Mouse (Mus musculus) neural tube, embryonic 14.5 days (tissue): ENCODE data around the gene Tiam1. TPM values are rescaled to one million over a fixed set of nuclear protein-coding genes. Genes with fewer than 3 reads are reported as not detected.

ENCODE experiments used
- ATAC-seq: fragments of 200-750 bp; cut with Nextera tagmentation; 2 replicates; pipeline ENCODE4 v1.8.0; 2017; ENCODE audit warnings: low read depth, mild to moderate bottlenecking, moderate TSS enrichment, moderate library complexity
- H3K27ac ChIP-seq: fragments of 300-500 bp; sonication (generic); 2 replicates; pipeline ENCODE4 v1.5.1; 2014; ENCODE audit warnings: low read depth, mild to moderate bottlenecking, control low read depth, low read length, moderate library complexity, mixed read lengths
- H3K27me3 ChIP-seq: fragments of 300-500 bp; sonication (generic); 2 replicates; pipeline ENCODE4 v1.6.1; 2014; ENCODE audit warnings: low read length; ENCODE audit not compliant: control insufficient read depth, insufficient read depth
- H3K36me3 ChIP-seq: fragments of 300-500 bp; sonication (generic); 2 replicates; pipeline ENCODE4 v1.6.1; 2014; ENCODE audit warnings: low read length, mixed read lengths; ENCODE audit not compliant: control insufficient read depth, insufficient read depth
- H3K4me1 ChIP-seq: fragments of 300-500 bp; sonication (generic); 2 replicates; pipeline ENCODE4 v1.6.1; 2014; ENCODE audit warnings: low read length; ENCODE audit not compliant: control insufficient read depth, insufficient read depth
- H3K4me2 ChIP-seq: fragments of 300-500 bp; sonication (generic); 2 replicates; pipeline ENCODE4 v1.6.1; 2014; ENCODE audit warnings: mild to moderate bottlenecking, low read depth, low read length, control low read depth
- H3K4me3 ChIP-seq: fragments of 300-500 bp; sonication (generic); 2 replicates; pipeline ENCODE4 v1.5.1; 2014; ENCODE audit warnings: low read depth, low read length, control low read depth, mixed read lengths
- H3K9ac ChIP-seq: fragments of 300-500 bp; sonication (generic); replicated peaks from 2 replicates; pipeline ENCODE4 v1.6.1; 2014; ENCODE audit warnings: low read depth, mild to moderate bottlenecking, control low read depth, low read length, mixed read lengths
- H3K9me3 ChIP-seq: fragments of 300-500 bp; sonication (generic); 2 replicates; pipeline ENCODE4 v1.6.1; 2016; ENCODE audit warnings: low read length; ENCODE audit not compliant: control insufficient read depth
- WGBS: fragments of 180-500 bp; shearing (Covaris S2); extraction: QIAGEN DNeasy Blood & Tissue Kit; methylation state at CpG from one replicate; pipeline ENCODE4 v1.1.7; 2014; 5-methylcytosine and 5-hydroxymethylcytosine counted together
- polyA plus RNA-seq: library from polyadenylated mRNA; unstranded; fragments of >200 nt; fragmentation: Nextera tagmentation; extraction: Ambion mirVana; gene quantifications from 2 replicates; pipeline ENCODE4 v1.2.1, GENCODE M21; 2014

The Tiam1 gene
- polyA plus RNA-seq, 1 experiment from 2014 or later = 34.8 TPM

DNA sequence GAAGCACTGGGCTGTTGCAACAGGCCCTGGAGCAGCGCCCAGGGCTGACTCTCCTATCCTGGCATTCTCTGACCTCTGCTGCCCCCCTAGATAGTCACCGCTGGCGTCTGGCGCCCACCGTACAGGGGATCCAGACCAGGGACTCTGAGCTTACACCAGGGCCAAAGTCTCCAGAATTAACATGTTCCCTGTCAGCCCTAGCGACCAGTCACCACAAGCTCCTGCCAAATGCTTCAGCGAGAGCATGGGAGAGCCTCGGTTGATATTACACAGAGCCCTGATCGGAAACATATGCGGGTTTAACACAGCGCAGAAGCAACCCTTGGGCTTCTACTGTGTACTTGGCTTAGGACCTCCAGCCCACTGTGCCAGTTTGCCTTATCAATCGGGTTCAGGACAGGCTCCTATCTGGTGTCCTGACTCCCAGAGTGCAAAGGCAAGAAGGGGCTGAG lies 151.8 kb downstream of the Tiam1 start:
- no peaks in the 10 kb centered on the region for H3K4me1 ChIP-seq
- no peaks in the 10 kb centered on the region for H3K27me3 ChIP-seq
- H3K9ac ChIP-seq = no peak overlapping the region
- 91% methylated on average over 12 of the region's 12 CpGs for WGBS
- no peaks in the 10 kb centered on the region for H3K36me3 ChIP-seq
- H3K4me3 ChIP-seq = no peak overlapping the region
- no peak overlapping the region for H3K4me2 ChIP-seq
- no peak overlapping the region for H3K27ac ChIP-seq
- ATAC-seq = no peak
- no peaks in the 10 kb centered on the region for H3K9me3 ChIP-seq

- Histone ChIP-seq H3K4me3 (no peak overlapping the region), H3K27ac (no peak overlapping the region), H3K9me3 (no peaks in the 10 kb centered on the region), H3K4me1 (no peaks in the 10 kb centered on the region), H3K4me2 (no peak overlapping the region), H3K36me3 (no peaks in the 10 kb centered on the region), H3K9ac (no peak overlapping the region), H3K27me3 (no peaks in the 10 kb centered on the region)
- ATAC-seq = no peak
- 89% methylated on average over 5 of the region's 5 CpGs for WGBS
These were observed 153.1 kb downstream of the Tiam1 start for GRCm38 (mm10) chr16:89990288-89990955.

DNA sequence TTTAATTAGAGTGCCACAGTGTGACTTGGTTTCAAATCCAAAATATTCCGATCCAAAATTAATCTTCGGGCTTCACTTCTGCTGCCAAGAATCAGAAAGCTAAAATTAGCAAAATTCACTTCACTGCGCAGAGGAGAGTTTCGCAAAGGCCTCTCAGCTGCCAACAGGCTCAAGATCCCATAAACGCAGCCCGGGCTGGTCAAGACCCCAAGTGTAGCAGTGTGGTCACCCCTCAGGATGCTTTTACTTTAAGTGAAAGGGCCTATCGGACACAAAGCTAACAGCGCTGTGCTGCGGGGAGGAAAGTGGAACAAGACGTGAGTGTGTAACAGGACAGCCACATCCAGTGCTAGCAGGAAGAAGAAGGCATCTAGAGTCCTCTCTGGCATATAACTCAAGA lies 153.8 kb downstream of the Tiam1 start:
- Histone ChIP-seq H3K9ac (no peak overlapping the region), H3K9me3 (no peaks in the 10 kb centered on the region), H3K4me1 (no peaks in the 10 kb centered on the region), H3K4me3 (no peak overlapping the region), H3K27ac (no peak overlapping the region), H3K4me2 (no peak overlapping the region), H3K36me3 (no peaks in the 10 kb centered on the region), H3K27me3 (no peaks in the 10 kb centered on the region)
- 89% methylated on average over 10 of the region's 10 CpGs for WGBS
- ATAC-seq = no peak

DNA sequence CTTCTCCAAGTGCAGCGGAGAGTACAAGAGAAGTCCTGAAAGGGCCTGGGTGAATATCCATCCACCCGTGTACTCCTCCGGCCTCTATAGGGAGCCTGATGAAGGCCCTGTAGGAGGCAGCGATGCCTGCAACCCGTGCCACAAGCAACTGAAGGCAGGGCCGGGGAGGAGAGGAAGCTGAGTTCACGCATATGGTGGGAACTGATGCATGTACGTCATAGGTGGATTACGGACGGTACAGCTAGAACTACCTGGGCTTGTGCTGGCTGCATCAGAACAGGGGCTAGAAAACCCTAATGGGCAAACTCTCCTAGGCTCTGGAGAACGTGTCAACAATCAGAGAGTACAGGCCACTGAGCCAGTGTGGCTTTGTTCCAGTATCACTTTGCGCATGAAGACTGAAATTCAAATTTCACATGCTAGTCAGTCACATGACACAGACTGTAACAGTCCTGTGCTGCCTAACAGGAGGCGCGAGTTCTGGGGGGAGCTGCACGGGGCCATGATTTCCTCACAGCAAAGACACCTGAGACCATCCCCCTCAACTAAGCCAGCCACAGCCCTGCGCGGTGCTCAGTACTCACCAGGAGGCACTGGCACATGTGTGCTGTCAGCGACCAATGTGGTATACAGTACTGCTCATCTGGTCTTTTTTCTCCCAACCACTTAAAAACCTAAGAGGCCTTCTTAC lies 156.8 kb downstream of the Tiam1 start:
- no peaks in the 10 kb centered on the region for H3K4me1 ChIP-seq
- H3K4me2 ChIP-seq = no peak overlapping the region
- no peak overlapping the region for H3K4me3 ChIP-seq
- no peaks in the 10 kb centered on the region for H3K36me3 ChIP-seq
- 71% methylated on average over 18 of the region's 18 CpGs for WGBS
- no peaks in the 10 kb centered on the region for H3K27me3 ChIP-seq
- H3K9ac ChIP-seq = no peak overlapping the region
- ATAC-seq = peak; percentile 42; the same call in 1 of the 2 replicates
- H3K27ac ChIP-seq = no peak overlapping the region
- no peaks in the 10 kb centered on the region for H3K9me3 ChIP-seq

GRCm38 (mm10) chr16:89985702-89986481 lies 157.7 kb downstream of the Tiam1 start:
- H3K4me1 ChIP-seq = no peaks in the 10 kb centered on the region
- H3K4me2 ChIP-seq = no peak overlapping the region

GRCm38 (mm10) chr16:89980075-89980744 lies 163.4 kb downstream of the Tiam1 start:
- WGBS = 92% methylated on average over 11 of the region's 11 CpGs
- no peak overlapping the region for H3K4me3 ChIP-seq
- H3K27me3 ChIP-seq = no peaks in the 10 kb centered on the region
- H3K27ac ChIP-seq = no peak overlapping the region
- no peaks in the 10 kb centered on the region for H3K36me3 ChIP-seq
- ATAC-seq = no peak
- no peak overlapping the region for H3K4me2 ChIP-seq
- no peaks in the 10 kb centered on the region for H3K4me1 ChIP-seq
- no peaks in the 10 kb centered on the region for H3K9me3 ChIP-seq
- no peak overlapping the region for H3K9ac ChIP-seq

More at GRCm38 (mm10) chr16:89985702-89986481, 157.7 kb downstream of the Tiam1 start:
- Histone ChIP-seq H3K27ac (no peak overlapping the region), H3K27me3 (no peaks in the 10 kb centered on the region), H3K9me3 (no peaks in the 10 kb centered on the region), H3K36me3 (no peaks in the 10 kb centered on the region), H3K9ac (no peak overlapping the region), H3K4me3 (no peak overlapping the region)
- no peak for ATAC-seq
- 83% methylated on average over 20 of the region's 20 CpGs for WGBS

- Histone ChIP-seq H3K4me3 (no peak overlapping the region), H3K4me2 (no peak overlapping the region), H3K9me3 (no peaks in the 10 kb centered on the region), H3K9ac (no peak overlapping the region), H3K27me3 (no peaks in the 10 kb centered on the region), H3K36me3 (no peaks in the 10 kb centered on the region), H3K27ac (no peak overlapping the region), H3K4me1 (no peaks in the 10 kb centered on the region)
- WGBS = 92% methylated on average over 9 of the region's 9 CpGs
- ATAC-seq = no peak
These were observed 168.1 kb downstream of the Tiam1 start for GRCm38 (mm10) chr16:89975441-89975840.

GRCm38 (mm10) chr16:89973814-89974712 lies 169.5 kb downstream of the Tiam1 start:
- no peaks in the 10 kb centered on the region for H3K27me3 ChIP-seq
- H3K4me1 ChIP-seq = no peaks in the 10 kb centered on the region
- H3K36me3 ChIP-seq = no peaks in the 10 kb centered on the region
- no peaks in the 10 kb centered on the region for H3K9me3 ChIP-seq
- 83% methylated on average over 16 of the region's 16 CpGs for WGBS
- H3K4me3 ChIP-seq = no peak overlapping the region
- no peak overlapping the region for H3K27ac ChIP-seq
- H3K4me2 ChIP-seq = no peak overlapping the region
- H3K9ac ChIP-seq = no peak overlapping the region
- ATAC-seq = no peak
